Mouse (Mus musculus): ENCODE data around the gene Map3k14. TPM values are rescaled to one million over a fixed set of nuclear protein-coding genes. Genes with fewer than 3 reads are reported as not detected.

Map3k14 gene
- polyA plus RNA-seq, 1 experiment = 2.3 TPM

DNA sequence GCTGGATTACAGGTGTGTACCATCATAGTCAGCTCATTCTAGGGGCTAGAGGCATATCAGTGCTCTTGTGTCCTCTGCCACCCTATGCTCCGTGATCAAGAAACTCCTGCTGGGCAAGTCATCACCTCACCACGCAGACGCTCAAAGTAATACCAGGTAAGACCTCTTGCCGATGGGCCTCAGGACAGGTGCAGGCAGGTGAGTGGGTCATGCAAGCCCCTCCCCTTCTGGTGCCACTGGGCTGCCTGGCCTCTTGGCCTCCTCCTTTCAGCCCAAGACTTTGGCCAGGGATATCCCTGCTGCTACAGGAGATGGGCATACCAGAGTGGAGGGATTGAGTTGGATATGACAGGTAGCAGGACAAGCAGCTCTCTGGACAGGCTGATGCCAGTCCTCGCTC, 48.0 kb downstream of the Map3k14 start:
- H3K4me1 ChIP-seq = peaks cover 35% of the 10 kb centered on the region
- H3K9me3 ChIP-seq = no peaks in the 10 kb centered on the region
- peaks cover 31% of the 10 kb centered on the region for H3K36me3 ChIP-seq (replicated peaks; ENCODE audit: low read length)
- H3K27me3 ChIP-seq (replicated peaks) = peaks cover 63% of the 10 kb centered on the region
- no peak overlapping the region for H3K4me3 ChIP-seq (replicated peaks)
- TF ChIP-seq GATA1 (IDR thresholded peaks at IDR 0.05; ENCODE audit: borderline replicate concordance, low read length) (no peak), FLI1 (IDR thresholded peaks at IDR 0.05; ENCODE audit: low read length) (no peak)

DNA sequence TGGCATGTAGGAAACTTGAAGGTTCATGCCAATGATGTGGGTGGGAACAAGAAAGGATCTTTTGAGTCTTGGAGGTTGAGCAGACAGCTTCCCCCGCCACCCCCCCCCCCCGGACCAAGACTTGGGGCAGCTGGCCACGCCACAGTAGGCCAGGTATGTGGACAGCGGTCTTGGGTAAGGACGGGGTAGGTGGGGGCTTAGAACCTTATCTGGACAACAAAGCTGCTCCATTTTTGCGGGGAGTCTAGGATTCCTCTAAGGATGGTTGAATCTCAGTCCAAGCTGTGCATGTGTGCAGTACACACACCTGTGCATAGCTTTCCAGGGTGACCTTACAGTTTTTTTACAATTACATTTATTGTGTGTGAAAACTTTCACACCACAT, 48.8 kb downstream of the Map3k14 start:
- Histone ChIP-seq H3K9me3 (peaks cover 5% of the 10 kb centered on the region), H3K27me3 (replicated peaks) (peaks cover 65% of the 10 kb centered on the region), H3K4me1 (peaks cover 28% of the 10 kb centered on the region), H3K4me3 (replicated peaks) (peak overlapping the region; percentile 90), H3K36me3 (replicated peaks; ENCODE audit: low read length) (peaks cover 23% of the 10 kb centered on the region)
- TF ChIP-seq FLI1 (IDR thresholded peaks at IDR 0.05; ENCODE audit: low read length) (no peak), GATA1 (IDR thresholded peaks at IDR 0.05; ENCODE audit: borderline replicate concordance, low read length) (no peak)

DNA sequence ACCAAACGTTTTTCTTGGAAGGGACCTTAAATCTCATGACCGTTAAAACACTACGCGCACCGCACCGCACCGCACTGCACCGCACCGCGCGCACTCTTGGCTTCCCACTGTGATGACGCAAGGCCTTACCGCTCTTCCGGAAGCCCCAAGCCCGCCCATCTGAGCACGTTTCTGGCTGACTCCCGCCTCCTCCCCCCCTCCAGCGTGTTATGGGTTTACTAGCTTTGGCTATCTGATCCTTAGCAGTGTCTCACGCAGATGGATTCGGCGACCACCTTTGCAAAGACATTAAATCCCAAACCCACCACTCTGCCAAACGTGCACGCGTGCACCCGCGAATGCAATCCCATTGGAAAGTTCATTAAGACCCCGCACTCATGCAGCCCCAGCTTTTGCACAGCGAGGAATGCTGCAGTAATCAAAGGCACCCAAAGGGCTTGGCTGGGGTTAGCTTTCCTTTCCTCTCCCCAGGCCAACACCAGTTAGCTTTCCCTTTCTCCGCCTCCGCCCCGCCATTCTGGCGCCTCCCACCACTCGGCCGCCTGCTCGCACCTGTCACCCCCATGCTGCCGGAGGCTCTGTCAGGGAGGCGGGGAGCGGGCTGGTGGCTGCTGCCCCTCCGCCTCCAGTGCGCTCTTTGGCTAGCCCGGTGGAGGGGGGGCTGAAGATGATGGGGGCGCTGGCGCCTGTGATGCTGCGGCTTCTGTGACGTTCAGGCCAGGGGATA, 49.3 kb downstream of the Map3k14 start, which contains the start of gene Spata32:
TSS of gene Spata32 (minus strand) at position 643 of the 727 bp plus-strand sequence.
- Histone ChIP-seq H3K36me3 (replicated peaks; ENCODE audit: low read length) (peaks cover 22% of the 10 kb centered on the region), H3K4me3 (replicated peaks) (peak within 1 kb of the TSS; percentile 90), H3K27me3 (replicated peaks) (peaks cover 68% of the 10 kb centered on the region), H3K4me1 (peaks cover 23% of the 10 kb centered on the region), H3K9me3 (peaks cover 10% of the 10 kb centered on the region)
- no peak for TF ChIP-seq GATA1 (IDR thresholded peaks at IDR 0.05; ENCODE audit: borderline replicate concordance, low read length)
- TF ChIP-seq FLI1 (IDR thresholded peaks at IDR 0.05; ENCODE audit: low read length) = no peak

DNA sequence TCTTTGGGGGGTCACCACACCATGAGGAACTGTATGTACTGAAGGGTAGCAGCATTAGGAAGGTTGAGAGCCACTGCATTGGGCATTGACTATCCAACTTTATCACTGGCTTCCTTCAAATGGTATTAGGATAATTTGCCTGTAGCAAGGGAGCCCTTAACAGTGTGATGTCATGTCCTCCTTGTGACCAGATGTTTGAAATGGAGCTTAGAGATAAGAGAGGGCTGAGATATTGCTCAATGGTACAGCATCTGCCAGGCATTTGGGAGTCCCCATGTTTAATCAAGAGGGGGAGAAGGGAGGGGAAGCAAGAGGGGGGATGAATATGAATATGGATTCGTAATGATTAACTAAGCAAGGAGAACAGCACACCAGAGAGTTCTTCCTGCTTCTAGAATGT, 51.9 kb downstream of the Map3k14 start:
- peaks cover 10% of the 10 kb centered on the region for H3K36me3 ChIP-seq (replicated peaks; ENCODE audit: low read length)
- TF ChIP-seq GATA1 (IDR thresholded peaks at IDR 0.05; ENCODE audit: borderline replicate concordance, low read length) (no peak), FLI1 (IDR thresholded peaks at IDR 0.05; ENCODE audit: low read length) (no peak)
- H3K4me1 ChIP-seq = peaks cover 23% of the 10 kb centered on the region
- H3K4me3 ChIP-seq (replicated peaks) = no peak overlapping the region
- H3K27me3 ChIP-seq (replicated peaks) = peaks cover 72% of the 10 kb centered on the region
- peaks cover 10% of the 10 kb centered on the region for H3K9me3 ChIP-seq

DNA sequence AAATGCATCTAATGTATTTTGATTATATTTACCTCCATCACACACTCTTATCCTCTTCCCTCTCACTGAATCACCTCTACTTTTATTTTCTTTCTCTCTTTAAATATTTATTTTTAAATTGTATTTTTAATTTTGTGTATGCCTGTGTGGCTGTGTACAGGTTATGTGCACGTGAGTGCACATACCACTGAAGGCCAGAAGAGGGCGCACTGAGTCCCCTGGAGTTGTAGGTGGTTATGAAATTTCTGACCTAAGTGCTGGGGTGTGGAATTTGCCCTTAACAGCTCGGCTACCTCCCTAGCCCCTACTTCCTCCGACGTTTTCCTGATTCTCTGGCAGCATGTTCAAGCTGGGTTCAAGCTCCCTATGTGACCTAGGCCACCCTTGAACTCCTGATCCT, 53.6 kb downstream of the Map3k14 start:
- H3K36me3 ChIP-seq (replicated peaks; ENCODE audit: low read length) = no peaks in the 10 kb centered on the region
- peaks cover 10% of the 10 kb centered on the region for H3K9me3 ChIP-seq
- TF ChIP-seq GATA1 (IDR thresholded peaks at IDR 0.05; ENCODE audit: borderline replicate concordance, low read length) = no peak
- no peak for TF ChIP-seq FLI1 (IDR thresholded peaks at IDR 0.05; ENCODE audit: low read length)

DNA sequence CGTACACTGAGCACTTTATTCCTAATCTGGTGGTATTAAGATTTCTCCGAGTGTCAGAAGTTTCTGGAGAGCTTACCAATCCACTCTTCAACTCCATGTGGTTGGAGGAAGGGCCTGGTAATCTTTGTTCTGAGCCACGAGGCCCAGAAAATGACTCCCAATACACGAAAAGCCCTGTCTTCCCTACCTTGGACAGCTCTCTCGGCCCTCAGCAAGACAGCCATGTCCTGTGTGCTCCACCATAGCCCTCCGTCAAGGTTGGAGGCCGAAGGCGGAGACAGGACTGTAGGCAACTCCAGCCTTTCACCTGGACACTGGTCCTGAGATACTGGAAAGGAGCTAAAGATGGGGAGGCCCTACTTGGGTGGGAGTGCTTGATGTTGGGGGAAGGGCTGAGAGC, 57.0 kb downstream of the Map3k14 start:
- Histone ChIP-seq H3K27me3 (replicated peaks) (peaks cover 60% of the 10 kb centered on the region), H3K36me3 (replicated peaks; ENCODE audit: low read length) (no peaks in the 10 kb centered on the region), H3K4me3 (replicated peaks) (no peak overlapping the region), H3K4me1 (peaks cover 6% of the 10 kb centered on the region), H3K9me3 (peaks cover 10% of the 10 kb centered on the region)
- TF ChIP-seq FLI1 (IDR thresholded peaks at IDR 0.05; ENCODE audit: low read length) (no peak), GATA1 (IDR thresholded peaks at IDR 0.05; ENCODE audit: borderline replicate concordance, low read length) (no peak)

More for the DNA sequence above, 53.6 kb downstream of the Map3k14 start:
- peaks cover 24% of the 10 kb centered on the region for H3K4me1 ChIP-seq
- no peak overlapping the region for H3K4me3 ChIP-seq (replicated peaks)
- H3K27me3 ChIP-seq (replicated peaks) = peaks cover 72% of the 10 kb centered on the region

DNA sequence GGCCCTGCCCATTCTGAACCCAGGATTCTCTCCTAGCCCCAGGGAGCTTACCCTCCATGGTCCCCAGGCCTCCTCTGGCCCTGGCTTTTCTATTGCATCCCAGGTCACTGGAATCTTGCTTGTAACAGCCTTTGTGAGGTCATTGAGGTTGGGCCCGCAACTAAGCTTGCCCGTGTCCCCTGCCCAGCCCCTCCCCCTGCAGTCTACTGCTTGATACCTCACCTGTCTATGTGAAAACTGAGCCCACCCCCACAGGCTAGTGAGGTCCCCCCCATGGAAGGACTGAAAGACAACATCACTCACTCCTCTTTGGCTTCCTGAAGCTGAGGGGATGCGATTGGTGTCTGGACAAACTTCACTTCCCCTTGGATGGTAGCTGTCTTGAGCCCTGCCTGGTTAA, 58.8 kb downstream of the Map3k14 start, which contains the start of gene 1700023F06Rik:
TSS of gene 1700023F06Rik (minus strand) at position 101 of the 400 bp plus-strand sequence.
- H3K4me1 ChIP-seq = peaks cover 5% of the 10 kb centered on the region; the same call in 1 of the 2 replicates
- H3K27me3 ChIP-seq (replicated peaks) = peaks cover 56% of the 10 kb centered on the region
- H3K9me3 ChIP-seq = peaks cover 4% of the 10 kb centered on the region
- no peak within 1 kb of the TSS for H3K4me3 ChIP-seq (replicated peaks)
- H3K36me3 ChIP-seq (replicated peaks; ENCODE audit: low read length) = no peaks in the 10 kb centered on the region
- no peak for TF ChIP-seq FLI1 (IDR thresholded peaks at IDR 0.05; ENCODE audit: low read length)

DNA sequence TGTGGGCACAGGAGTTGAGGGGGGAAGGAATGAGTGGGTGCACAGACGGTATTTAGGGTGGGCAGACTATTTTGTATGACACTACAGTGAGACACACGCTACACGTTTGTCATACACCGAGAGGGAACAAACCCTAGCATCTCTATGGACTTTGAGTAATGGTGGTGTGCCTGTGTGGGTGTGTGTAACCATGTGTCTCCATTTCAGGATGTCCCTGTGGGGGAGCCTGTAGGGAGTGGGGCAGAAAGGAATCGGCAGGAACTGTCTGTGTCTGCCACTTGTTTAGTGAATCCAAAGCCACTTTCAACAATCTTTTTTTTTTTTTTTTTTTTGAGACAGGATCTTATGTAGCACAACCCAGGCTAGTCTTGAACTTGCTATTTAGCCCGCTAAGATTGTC, 61.1 kb downstream of the Map3k14 start:
- Histone ChIP-seq H3K9me3 (no peaks in the 10 kb centered on the region), H3K27me3 (replicated peaks) (peaks cover 54% of the 10 kb centered on the region), H3K36me3 (replicated peaks; ENCODE audit: low read length) (no peaks in the 10 kb centered on the region), H3K4me3 (replicated peaks) (no peak overlapping the region), H3K4me1 (peaks cover 18% of the 10 kb centered on the region)
- TF ChIP-seq FLI1 (IDR thresholded peaks at IDR 0.05; ENCODE audit: low read length) = no peak

DNA sequence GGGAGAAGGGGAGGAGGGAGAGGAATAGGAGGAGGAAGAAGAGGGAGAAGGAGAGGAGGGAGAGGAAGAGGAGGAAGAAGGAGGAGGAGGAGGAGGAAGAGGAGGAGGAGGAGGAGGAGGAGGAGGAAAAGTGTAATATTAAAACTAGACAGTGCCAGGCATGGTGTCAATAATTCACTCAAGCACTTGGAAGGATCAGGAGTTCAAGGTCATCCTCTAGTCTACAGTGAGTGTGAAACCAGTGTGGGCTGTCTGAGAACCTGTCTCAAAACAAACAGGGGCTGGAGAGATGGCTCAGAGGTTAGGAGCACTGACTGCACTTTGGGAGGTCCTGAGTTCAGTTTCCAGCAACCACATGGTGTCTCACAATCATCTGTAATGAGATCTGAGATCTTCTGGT, 64.9 kb downstream of the Map3k14 start:
- Histone ChIP-seq H3K27me3 (replicated peaks) (peaks cover 56% of the 10 kb centered on the region), H3K9me3 (no peaks in the 10 kb centered on the region), H3K4me1 (peaks cover 19% of the 10 kb centered on the region), H3K4me3 (replicated peaks) (no peak overlapping the region), H3K36me3 (replicated peaks; ENCODE audit: low read length) (peaks cover 18% of the 10 kb centered on the region)
- TF ChIP-seq FLI1 (IDR thresholded peaks at IDR 0.05; ENCODE audit: low read length) = no peak
- no peak for TF ChIP-seq GATA1 (IDR thresholded peaks at IDR 0.05; ENCODE audit: borderline replicate concordance, low read length)

DNA sequence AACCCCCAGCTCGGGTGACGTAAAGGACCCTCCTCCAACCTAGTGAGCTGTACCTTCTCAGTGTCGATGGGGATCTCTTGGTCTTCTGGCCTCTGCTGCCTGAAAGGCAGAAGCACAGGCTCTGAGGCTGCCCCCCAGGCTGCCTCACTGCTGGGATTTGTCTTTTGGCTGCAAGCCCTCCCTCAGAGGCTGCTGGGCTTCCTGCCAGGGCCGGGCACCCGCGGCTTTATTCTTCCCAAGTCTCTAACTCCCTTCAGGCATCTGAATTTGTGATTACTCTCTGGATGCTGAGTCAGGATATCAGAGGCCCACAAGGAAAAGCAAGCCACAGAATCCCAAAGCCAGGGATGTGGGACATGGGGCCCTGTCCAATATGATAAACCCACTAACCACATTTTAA, 65.6 kb downstream of the Map3k14 start:
- no peak for TF ChIP-seq GATA1 (IDR thresholded peaks at IDR 0.05; ENCODE audit: borderline replicate concordance, low read length)
- no peak for TF ChIP-seq FLI1 (IDR thresholded peaks at IDR 0.05; ENCODE audit: low read length)
- Histone ChIP-seq H3K27me3 (replicated peaks) (peaks cover 61% of the 10 kb centered on the region), H3K4me1 (peaks cover 19% of the 10 kb centered on the region), H3K36me3 (replicated peaks; ENCODE audit: low read length) (peaks cover 25% of the 10 kb centered on the region), H3K9me3 (no peaks in the 10 kb centered on the region), H3K4me3 (replicated peaks) (no peak overlapping the region)

All from megakaryocyte, embryonic 14.5 days (primary cell).